Mouse (Mus musculus): ENCODE results near the gene Tctn3. TPM values are rescaled to one million over a fixed set of nuclear protein-coding genes. Genes with fewer than 3 reads are reported as not detected.

Gene Tctn3
- polyA plus RNA-seq, 1 experiment = 2.7 TPM

DNA sequence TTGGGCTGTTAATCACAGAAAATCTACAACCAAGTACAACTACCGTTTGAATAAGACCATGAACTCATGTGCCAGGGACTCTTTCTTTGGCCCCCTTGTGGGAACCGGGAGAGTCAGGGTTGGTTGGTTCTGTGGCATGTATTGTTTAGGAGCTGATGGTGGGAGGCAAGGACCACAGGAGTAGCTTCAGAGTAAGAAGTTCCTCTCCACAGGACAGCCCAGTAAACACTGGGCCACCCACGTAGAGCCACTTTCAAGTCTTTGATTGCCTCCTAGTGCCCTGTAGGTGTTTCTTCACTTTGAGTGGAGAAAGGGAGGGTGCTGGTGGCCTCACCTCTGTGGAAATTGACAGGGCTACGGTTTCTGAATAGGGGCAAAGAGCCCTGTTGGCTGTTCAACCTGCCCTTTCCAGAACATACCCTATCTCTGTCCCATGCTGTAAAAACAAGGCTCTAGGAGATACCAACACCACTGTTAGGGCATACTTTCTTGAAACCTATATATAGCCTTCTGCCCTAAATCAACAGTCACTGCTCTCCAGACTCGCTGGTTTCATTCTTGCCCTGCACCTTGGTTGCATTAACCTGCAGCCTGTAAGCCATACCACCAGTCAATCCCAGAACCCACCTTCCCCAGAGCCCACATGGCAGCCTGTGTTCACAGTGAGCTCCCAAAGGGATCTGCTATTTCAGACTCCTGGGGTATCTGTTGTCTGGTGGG is 63.1 kb downstream of the Tctn3 start:
- no peak for TF ChIP-seq CTCF (IDR thresholded peaks at IDR 0.05; ENCODE audit: control insufficient read depth, insufficient read depth, low read length)
- no peak for TF ChIP-seq POLR2A (IDR thresholded peaks at IDR 0.05; ENCODE audit: borderline replicate concordance, control insufficient read depth, low read depth, low read length)
- no peak overlapping the region for H3K27ac ChIP-seq (ENCODE audit: control insufficient read depth, insufficient read depth, low read depth, low read length, poor library complexity)
- H3K4me1 ChIP-seq (ENCODE audit: control insufficient read depth, insufficient read depth, low read length) = no peaks in the 10 kb centered on the region
- WGBS = 51% methylated on average over 5 of the region's 5 CpGs
- no peak overlapping the region for H3K4me3 ChIP-seq (replicated peaks; ENCODE audit: control insufficient read depth, low read depth, low read length)

DNA sequence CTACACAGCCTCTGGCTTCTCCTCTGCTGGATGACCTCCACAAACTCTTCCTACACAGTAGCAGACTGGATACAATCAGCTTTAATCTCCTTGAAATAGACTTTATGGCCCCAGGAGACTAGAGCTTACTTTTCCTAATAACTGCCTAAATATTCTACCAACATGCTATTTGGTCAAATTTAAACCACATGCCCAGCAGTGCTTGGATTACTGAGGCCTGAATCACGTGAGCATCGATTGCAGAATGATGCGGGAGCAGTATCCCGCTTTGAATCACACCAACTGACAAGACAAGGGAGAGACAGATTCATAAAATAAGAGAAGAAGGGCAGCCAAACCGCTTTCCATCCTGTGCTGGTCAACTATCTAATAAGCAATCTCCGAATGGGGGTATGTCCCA is 63.6 kb downstream of the Tctn3 start:
- Histone ChIP-seq H3K27ac (ENCODE audit: control insufficient read depth, insufficient read depth, low read depth, low read length, poor library complexity) (no peak overlapping the region), H3K4me3 (replicated peaks; ENCODE audit: control insufficient read depth, low read depth, low read length) (no peak overlapping the region), H3K4me1 (ENCODE audit: control insufficient read depth, insufficient read depth, low read length) (no peaks in the 10 kb centered on the region)
- 88% methylated on average over 6 of the region's 6 CpGs for WGBS
- TF ChIP-seq POLR2A (IDR thresholded peaks at IDR 0.05; ENCODE audit: borderline replicate concordance, control insufficient read depth, low read depth, low read length) = no peak
- no peak for TF ChIP-seq CTCF (IDR thresholded peaks at IDR 0.05; ENCODE audit: control insufficient read depth, insufficient read depth, low read length)

Other genes starting within 250 kb of the Tctn3 start
- gene Sorbs1, start 98.5 kb downstream of the Tctn3 start, polyA plus RNA-seq (2011; ENCODE audit: insufficient read depth, insufficient read length, low replicate concordance, missing spikeins) = 13.6 and 26.1 TPM in 2 replicates
- 14.8 and 15.5 TPM in 2 replicates for gene Aldh18a1, start 23.8 kb downstream of the Tctn3 start, polyA plus RNA-seq (2011; ENCODE audit: insufficient read depth, insufficient read length, low replicate concordance, missing spikeins)
- 9.9 and 17.6 TPM in 2 replicates for gene Entpd1, start 133 bp upstream of the Tctn3 start, polyA plus RNA-seq (2011; ENCODE audit: insufficient read depth, insufficient read length, low replicate concordance, missing spikeins)
- gene Cc2d2b, start 136.5 kb upstream of the Tctn3 start, polyA plus RNA-seq (2011; ENCODE audit: insufficient read depth, insufficient read length, low replicate concordance, missing spikeins) = 3.9 TPM in 1 of 2 replicates, not detected in the other
- 5.6 and 8.6 TPM in 2 replicates for gene Ccnj, start 219.0 kb upstream of the Tctn3 start, polyA plus RNA-seq (2011; ENCODE audit: insufficient read depth, insufficient read length, low replicate concordance, missing spikeins)